ENCODE assay signal across 10 mouse cellular contexts in genomic region chr12:80567375-80567774, GRCm38 (mm10). TPM values are rescaled to one million over a fixed set of nuclear protein-coding genes. Genes with fewer than 3 reads are reported as not detected.
DNase-seq lines count a peak whose midpoint lies in the region; ATAC-seq and TF ChIP-seq lines count a peak whose summit lies in the region.
"Had no signal": no experiment of that assay in that cellular context is flagged by ENCODE, and none has a peak within 500 bp of the region (broad histone marks: within the 10 kb centered on the region; RNA-seq: fewer than 3 reads in every experiment).

No protein-coding gene starts in this region.

- peak overlapping the region; percentile 12; the same call in 1 of the 2 replicates for H3K27ac ChIP-seq in heart, adult 2 months
- H3K27ac ChIP-seq in hindbrain, embryonic 14.5 days = no peak overlapping the region

- no peak for DNase-seq in heart, adult 2 months
- DNase-seq in heart, postnatal 10 days = no peak
- DNase-seq in cerebellum, adult 9-11 months = peak; percentile 49
- peak; percentile 59 for DNase-seq in hindbrain, embryonic 14.5 days (ENCODE audit: low spot score)
- DNase-seq in mesoderm, embryonic 11.5 days (ENCODE audit: low read depth, low spot score) = peak; percentile 39
- no peak for DNase-seq in urinary bladder, postnatal 4 days (ENCODE audit: low spot score in 2 of 2)
- DNase-seq in thymus, postnatal 25 days = no peak

- TF ChIP-seq POLR2A in heart, adult 2 months (IDR thresholded peaks at IDR 0.05; ENCODE audit: insufficient read depth, low read depth, low read length) = no peak

- H3K79me2 ChIP-seq in heart, adult 2 months (replicated peaks; ENCODE audit: control insufficient read depth, insufficient read depth, low read length) = no peaks in the 10 kb centered on the region

- no peaks in the 10 kb centered on the region for H3K36me3 ChIP-seq in heart, adult 2 months (ENCODE audit: control insufficient read depth, insufficient read depth, low read length)
- H3K36me3 ChIP-seq in hindbrain, embryonic 14.5 days (replicated peaks; ENCODE audit: control insufficient read depth, insufficient read depth) = no peaks in the 10 kb centered on the region
- H3K36me3 ChIP-seq: midbrain, embryonic 12.5 days had no signal

- H3K9ac ChIP-seq in heart, adult 2 months (ENCODE audit: low read depth, low read length) = no peak overlapping the region
- H3K9ac ChIP-seq in hindbrain, embryonic 14.5 days = no peak overlapping the region
- H3K9ac ChIP-seq: midbrain, embryonic 12.5 days had no signal

- 59% methylated on average over 3 of the region's 3 CpGs for WGBS in heart, adult 2 months
- WGBS in hindbrain, embryonic 14.5 days = 19% methylated on average over 3 of the region's 3 CpGs

- H3K4me3 ChIP-seq in heart, adult 2 months = no peak overlapping the region
- no peak overlapping the region for H3K4me3 ChIP-seq in hindbrain, embryonic 14.5 days (replicated peaks; ENCODE audit: low read length)
- H3K4me3 ChIP-seq: midbrain, embryonic 12.5 days had no signal

- intact Hi-C loops in heart, adult 2 months (cut with DNase I) = no loop called here
- intact Hi-C loops in heart, postnatal 10 days (cut with DNase I) = no loop called here

- no peak for TF ChIP-seq CTCF in heart, adult 2 months (IDR thresholded peaks at IDR 0.05)

- H3K4me2 ChIP-seq in hindbrain, embryonic 14.5 days (replicated peaks) = no peak overlapping the region
- H3K4me2 ChIP-seq: midbrain, embryonic 12.5 days had no signal

- no peak for TF ChIP-seq EP300 in heart, adult 2 months (IDR thresholded peaks at IDR 0.05; ENCODE audit: insufficient read depth, low read depth, low read length)

- peak; percentile 73; the same call in 1 of the 2 replicates for ATAC-seq in hindbrain, embryonic 14.5 days (ENCODE audit: low FRiP score)
- no peak for ATAC-seq in megakaryocyte-erythroid progenitor cell, adult 5-6 weeks (replicated peaks; ENCODE audit: low FRiP score, low TSS enrichment, poor library complexity, severe bottlenecking)

- H3K9me3 ChIP-seq in hindbrain, embryonic 14.5 days (ENCODE audit: control insufficient read depth, low read length) = no peaks in the 10 kb centered on the region
- H3K9me3 ChIP-seq: midbrain, embryonic 12.5 days had no signal

- H3K27me3 ChIP-seq in heart, adult 2 months (ENCODE audit: control insufficient read depth, insufficient read depth, low read length) = no peaks in the 10 kb centered on the region
- no peaks in the 10 kb centered on the region for H3K27me3 ChIP-seq in hindbrain, embryonic 14.5 days (ENCODE audit: control insufficient read depth, insufficient read depth, low read length)
- H3K27me3 ChIP-seq: midbrain, embryonic 12.5 days had no signal

- peaks cover 7% of the 10 kb centered on the region for H3K4me1 ChIP-seq in heart, adult 2 months (ENCODE audit: control insufficient read depth, insufficient read depth, low read length)
- peaks cover 24% of the 10 kb centered on the region for H3K4me1 ChIP-seq in hindbrain, embryonic 14.5 days (replicated peaks; ENCODE audit: control insufficient read depth, insufficient read depth, low read length)

RNA-seq across cellular contexts. Expression of gene Galnt16, which starts 49.3 kb away (rescaled TPM):
- total RNA-seq in heart, adult 2 months (2021) = 1 to 10 TPM; 2.0 to 3.0 TPM
- 3.0 and 3.4 TPM in 2 replicates for polyA plus RNA-seq in heart, adult 2 months (2012; rRNA removed)
- 10 to 100 TPM; 13.4 to 16.0 TPM for total RNA-seq in heart, postnatal 10 days (2021)
- polyA plus RNA-seq in hindbrain, embryonic 14.5 days (2014; fragmentation: Nextera tagmentation; extraction: Ambion mirVana) = 20.2 and 21.2 TPM in 2 replicates
- not detected in 2 replicates for total RNA-seq in megakaryocyte-erythroid progenitor cell, adult 5-6 weeks (2014; fragmentation: Nextera tagmentation)
- not detected in 2 replicates for total RNA-seq in megakaryocyte-erythroid progenitor cell, adult 5-6 weeks (2017)
- total RNA-seq: CH12.LX had no signal

Comparison
In these comparisons a context has a peak if more than half of its experiments do, and no peak if none do; other contexts are left out.
1. DNase-seq: peak in cerebellum, adult 9-11 months (single experiment), hindbrain, embryonic 14.5 days (single experiment) and mesoderm, embryonic 11.5 days (single experiment); none in heart, adult 2 months (0 of 2), heart, postnatal 10 days (0 of 2), urinary bladder, postnatal 4 days (0 of 2) and thymus, postnatal 25 days (single experiment).